Mouse (Mus musculus) gastrocnemius, adult 2 months (tissue): ENCODE measurements around the gene Zfp867. TPM values are rescaled to one million over a fixed set of nuclear protein-coding genes. Genes with fewer than 3 reads are reported as not detected.

Experiments used
- DNase-seq: peaks from one replicate; pipeline ENCODE4 v3.0.0; 2022
- H3K27ac ChIP-seq: fragments of 200-600 bp; 2 replicates; pipeline ENCODE4 v1.8.1; 2022; ENCODE audit warnings: mild to moderate bottlenecking
- H3K4me3 ChIP-seq: fragments of 200-600 bp; 2 replicates; pipeline ENCODE4 v1.8.1; 2022; ENCODE audit warnings: mild to moderate bottlenecking, moderate library complexity
- CTCF ChIP-seq: fragments of 200-600 bp; IDR thresholded peaks from 2 replicates; pipeline ENCODE4 v1.8.1; 2022; ENCODE audit warnings: antibody characterized with exemption, mild to moderate bottlenecking, moderate library complexity
- intact Hi-C: fragments of 180-260 bp; cut with DNase I; formaldehyde crosslinking; loops from one replicate; pipeline ENCODE4 v1.15.1; 2025
- total RNA-seq, 2 experiments: library from RNA; stranded (reverse); gene quantifications; 2 replicates each; pipeline ENCODE4 v1.2.3; 2021

The Zfp867 gene
- total RNA-seq, 2 experiments from 2014 or later = 2.2 to 2.3 TPM

DNA sequence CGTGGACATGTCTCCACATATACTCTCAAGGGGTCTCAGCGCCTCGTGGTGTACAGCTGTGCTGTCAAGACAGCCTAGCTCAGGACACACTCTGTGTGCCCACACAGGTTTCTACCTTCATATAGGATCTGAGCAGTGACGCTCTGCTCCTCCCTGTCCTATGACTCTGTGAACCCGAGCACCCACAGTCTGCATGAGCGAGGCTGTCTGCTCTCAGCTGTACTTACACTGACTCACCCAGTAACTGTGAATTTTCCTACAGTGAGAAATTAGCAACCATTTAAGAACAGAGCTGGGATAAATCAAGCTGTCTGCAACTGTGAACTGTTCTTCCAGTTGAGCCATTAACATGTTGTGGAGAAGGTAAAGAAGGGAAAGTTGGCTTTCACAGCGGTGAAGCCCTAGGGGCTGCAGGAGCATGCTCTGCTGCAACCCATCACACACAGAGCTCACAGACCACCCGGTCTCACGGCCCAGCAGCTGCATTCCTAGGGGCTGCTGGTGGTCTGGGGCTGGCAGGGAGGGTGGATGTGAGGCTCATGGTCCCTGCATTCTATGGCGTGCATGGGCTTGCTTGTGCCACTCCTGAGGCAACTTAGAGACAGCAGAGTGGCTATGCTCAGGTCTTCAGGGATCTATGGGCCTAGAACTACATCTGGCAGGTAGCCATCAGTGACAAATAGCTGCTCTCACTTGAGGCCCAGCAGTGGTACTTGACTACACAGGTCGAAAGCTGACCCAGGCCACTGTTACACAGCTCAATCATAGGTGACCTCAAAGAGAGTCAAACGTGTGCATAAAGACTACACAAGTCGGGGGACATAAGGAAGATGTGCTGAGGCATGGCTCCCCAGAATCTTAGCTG is 59.0 kb downstream of the Zfp867 start:
- TF ChIP-seq CTCF = no peak
- intact Hi-C loops = no loop called here
- no peak overlapping the region for H3K4me3 ChIP-seq
- no peak overlapping the region for H3K27ac ChIP-seq
- DNase-seq = no peak

DNA sequence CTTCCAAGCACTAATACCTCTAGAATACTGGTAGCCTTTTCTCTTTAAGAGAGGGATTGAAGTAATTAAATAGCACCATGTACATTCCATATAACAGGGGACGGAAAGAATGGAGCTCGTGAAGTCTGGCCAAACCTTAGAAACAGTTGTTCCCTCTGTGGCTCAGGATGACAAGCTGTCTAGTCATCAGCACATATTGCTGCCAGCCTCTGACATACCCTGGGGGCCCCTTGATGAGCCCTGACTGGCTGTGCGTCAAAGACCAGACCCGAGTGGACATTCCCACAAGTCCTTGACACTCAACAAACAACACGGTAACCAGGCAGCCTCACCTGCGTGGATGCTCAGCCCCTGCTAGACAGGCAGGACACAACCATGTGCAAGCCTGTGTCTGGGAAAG is 60.2 kb downstream of the Zfp867 start:
- Histone ChIP-seq H3K27ac (no peak overlapping the region), H3K4me3 (no peak overlapping the region)
- TF ChIP-seq CTCF = no peak
- no peak for DNase-seq
- intact Hi-C loops = no loop called here

Other genes with a start within 250 kb of the Zfp867 start
- 100 to 1,000 TPM; 226 to 229 TPM for gene Arf1, start 244.2 kb downstream of the Zfp867 start, total RNA-seq
- gene Wnt3a, start 181.7 kb downstream of the Zfp867 start, total RNA-seq = not detected
- gene Wnt9a, start 165.5 kb downstream of the Zfp867 start, total RNA-seq = 1 to 10 TPM; 7.8 to 9.7 TPM
- not detected for gene Prss38, start 96.8 kb downstream of the Zfp867 start, total RNA-seq
- gene Jmjd4, start 22.4 kb downstream of the Zfp867 start, total RNA-seq = 10 to 100 TPM in 1 of 2 experiments, 1 to 10 TPM in 1; 7.2 to 10.2 TPM
- gene Snap47, start 21.3 kb downstream of the Zfp867 start, total RNA-seq = 10 to 100 TPM; 18.6 to 30.4 TPM
- 10 to 100 TPM; 13.7 to 19.3 TPM for gene Zkscan17, start 54.3 kb upstream of the Zfp867 start, total RNA-seq
- under 1 TPM; 0.14 to 0.15 TPM for gene Nlrp3, start 69.1 kb upstream of the Zfp867 start, total RNA-seq
- gene Olfr222, start 103.8 kb upstream of the Zfp867 start, total RNA-seq = not detected
- gene Olfr223, start 120.8 kb upstream of the Zfp867 start, total RNA-seq = not detected
- 10 to 100 TPM; 75.6 to 87.2 TPM for gene Mprip, start 188.8 kb upstream of the Zfp867 start, total RNA-seq